Mouse (Mus musculus): Measurements from ENCODE around the gene Kif14.

Gene Kif14

DNA sequence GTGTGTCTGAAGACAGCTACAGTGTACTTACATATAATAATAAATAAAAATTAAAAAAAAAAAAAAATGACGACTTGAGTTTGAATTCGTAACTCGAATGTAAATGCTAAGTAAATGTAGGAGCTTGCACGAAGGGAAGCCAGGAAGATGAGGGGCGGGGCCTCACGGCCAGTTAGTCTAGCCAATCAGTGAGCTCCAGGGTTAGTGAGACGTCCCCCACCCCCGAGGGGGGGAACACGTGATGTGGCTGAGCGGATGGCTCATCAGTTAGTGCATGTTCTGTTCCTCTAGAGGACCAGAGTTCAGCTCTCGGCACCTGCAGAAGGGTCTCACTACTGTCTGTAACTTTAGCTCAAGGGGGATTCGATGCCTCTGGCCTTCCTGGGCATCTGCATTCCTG is 91.3 kb downstream of the Kif14 start:
- no peak for DNase-seq

GRCm38 (mm10) chr1:136558762-136559161 is 92.6 kb downstream of the Kif14 start:
- DNase-seq = no peak

- no peak for DNase-seq
Measured at GRCm38 (mm10) chr1:136559284-136559683, 93.1 kb downstream of the Kif14 start.

DNA sequence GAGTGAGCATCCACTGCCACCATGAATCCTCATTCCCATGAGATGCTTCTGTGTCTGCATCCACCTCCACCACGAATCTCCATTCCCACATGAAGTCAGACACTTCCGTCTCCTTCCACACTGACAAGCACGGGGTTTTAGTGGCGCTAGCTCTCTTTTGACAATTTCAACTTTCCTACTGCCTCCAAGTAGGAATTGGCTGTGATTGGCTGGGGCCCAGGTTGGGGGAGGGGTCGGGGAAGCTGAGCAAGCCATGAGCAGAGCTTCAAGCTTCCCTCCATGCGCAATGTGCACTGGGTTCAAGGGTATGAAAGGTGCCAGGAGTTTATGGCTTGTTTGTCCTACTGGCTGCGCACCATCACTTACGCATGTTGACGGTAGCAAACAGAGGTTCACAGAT is 93.6 kb downstream of the Kif14 start:
- DNase-seq = peak; percentile 38

- DNase-seq = no peak
Measured at GRCm38 (mm10) chr1:136561823-136562222, 95.7 kb downstream of the Kif14 start.

DNA sequence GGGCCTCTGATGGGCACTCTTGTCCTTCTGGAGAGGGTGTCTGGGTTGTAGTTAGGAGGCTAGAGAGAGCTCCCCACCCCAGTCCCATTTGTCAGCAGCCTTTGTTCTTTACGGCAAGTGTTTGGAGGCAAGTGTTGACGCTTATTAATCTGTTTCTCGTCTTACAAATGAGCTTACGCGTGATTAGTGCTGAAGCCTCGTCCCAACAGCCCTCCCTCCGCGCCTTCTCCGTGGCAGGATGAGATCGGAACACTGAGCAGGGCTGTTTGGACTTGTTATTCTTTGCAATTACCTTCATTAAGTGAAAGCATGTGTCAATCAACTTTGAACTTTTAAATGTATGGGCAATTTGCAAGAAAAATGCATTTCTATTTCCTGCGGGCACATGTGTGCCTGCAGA is 97.0 kb downstream of the Kif14 start:
- DNase-seq = no peak

DNA sequence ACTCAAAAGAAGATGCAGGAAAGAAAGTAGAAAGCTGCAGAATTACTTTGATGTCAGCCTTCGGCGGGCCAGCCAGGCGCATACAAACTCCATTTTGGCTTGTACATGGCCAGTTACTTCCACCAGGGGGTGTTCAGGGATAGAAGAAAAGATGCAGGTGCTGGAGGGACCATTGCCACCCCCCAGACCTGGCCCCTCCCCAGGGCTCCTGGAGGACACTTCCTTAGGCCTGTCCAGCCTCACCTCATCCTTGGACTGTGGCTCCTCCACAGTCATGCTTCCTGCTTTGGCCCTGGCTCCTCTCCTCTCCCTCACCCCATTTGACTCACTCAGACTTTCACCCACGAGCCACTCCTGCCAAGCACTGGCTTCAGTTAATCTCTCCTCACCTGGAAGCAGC is 98.8 kb downstream of the Kif14 start:
- no peak for DNase-seq

GRCm38 (mm10) chr1:136566386-136566785 is 100.2 kb downstream of the Kif14 start:
- DNase-seq = no peak

DNA sequence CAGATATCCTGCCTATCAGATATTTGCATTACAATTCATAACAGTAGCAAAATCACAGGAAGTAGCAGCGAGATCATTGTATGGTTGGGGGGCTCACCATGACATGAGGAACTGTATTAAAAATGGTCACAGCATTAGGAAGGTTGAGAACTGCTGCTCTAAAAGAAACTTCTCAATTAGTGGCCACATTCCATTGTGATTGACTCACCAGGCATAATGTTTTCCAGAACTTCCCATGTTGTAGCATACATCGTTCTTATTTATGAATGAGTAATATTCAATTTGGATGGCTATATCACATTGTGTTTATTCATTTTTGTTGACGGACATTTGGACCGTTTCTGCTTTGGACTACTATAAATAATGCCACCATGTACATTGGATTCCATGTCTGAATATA is 101.5 kb downstream of the Kif14 start:
- no peak for DNase-seq

- no peak for DNase-seq
Measured at GRCm38 (mm10) chr1:136568738-136569194, 102.6 kb downstream of the Kif14 start.

DNA sequence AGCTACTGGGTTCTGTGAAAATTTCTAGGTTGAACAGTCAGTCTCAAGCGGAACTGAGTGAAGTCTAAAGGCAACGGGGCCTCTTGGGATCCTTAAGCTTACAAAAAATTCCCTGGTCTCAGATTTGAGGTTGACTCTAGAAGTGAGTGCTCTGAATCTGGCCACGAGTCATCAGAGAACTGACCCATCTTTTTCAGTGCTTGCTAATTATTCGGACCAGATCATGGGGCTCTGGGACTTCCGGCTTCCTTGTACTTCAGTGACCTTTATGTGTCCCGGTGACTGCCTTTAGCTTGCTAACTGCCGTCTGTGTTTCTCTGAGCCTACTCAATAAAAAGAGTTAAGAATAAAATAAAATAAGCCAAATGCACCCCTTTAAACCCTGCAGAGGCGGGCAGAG is 103.1 kb downstream of the Kif14 start:
- DNase-seq = no peak

GRCm38 (mm10) chr1:136569626-136570297 is 103.6 kb downstream of the Kif14 start:
- no peak for DNase-seq

GRCm38 (mm10) chr1:136570298-136570653 is 104.1 kb downstream of the Kif14 start:
- no peak for DNase-seq

GRCm38 (mm10) chr1:136570976-136571375 is 104.8 kb downstream of the Kif14 start:
- no peak for DNase-seq

DNA sequence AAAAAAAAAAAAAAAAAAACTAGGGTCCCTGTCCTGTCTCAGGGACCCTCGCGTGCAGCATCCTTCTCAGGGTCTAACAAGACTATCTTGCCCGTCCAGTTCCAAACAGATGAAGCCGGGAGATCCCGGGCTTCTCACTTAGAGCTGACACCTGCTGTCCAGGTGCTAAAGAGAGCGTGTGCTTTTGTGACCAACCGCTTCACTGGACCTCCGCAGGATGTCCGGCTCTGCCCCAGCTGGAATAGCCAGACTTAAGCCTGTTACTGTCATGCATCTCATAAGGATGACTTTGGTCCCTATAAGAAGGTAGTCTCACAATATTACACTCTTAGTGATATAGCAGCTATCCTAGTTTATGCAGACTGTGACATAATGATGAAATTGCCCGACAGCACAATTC is 105.4 kb downstream of the Kif14 start:
- no peak for DNase-seq

GRCm38 (mm10) chr1:136577890-136578663 is 111.9 kb downstream of the Kif14 start:
- no peak for DNase-seq

GRCm38 (mm10) chr1:136579360-136579759 is 113.2 kb downstream of the Kif14 start:
- no peak for DNase-seq

GRCm38 (mm10) chr1:136580266-136580665 is 114.1 kb downstream of the Kif14 start:
- no peak for DNase-seq

Data from right cerebral cortex, postnatal 14 days (tissue).